Mouse (Mus musculus): ENCODE results near the gene Gstt4.
"Not testable (repeated sequence)": the region's sequence is repeated elsewhere in the genome, so short reads cannot be mapped to it uniquely, and the experiment has no call there.

Gstt4 gene

GRCm38 (mm10) chr10:75822443-75822842 is at the start of gene Gstt4:
Gene Gstt4, minus strand, starts transcription at chr10:75822543.
- DNase-seq (ENCODE audit: low spot score in 2 of 2), result no peak

DNA sequence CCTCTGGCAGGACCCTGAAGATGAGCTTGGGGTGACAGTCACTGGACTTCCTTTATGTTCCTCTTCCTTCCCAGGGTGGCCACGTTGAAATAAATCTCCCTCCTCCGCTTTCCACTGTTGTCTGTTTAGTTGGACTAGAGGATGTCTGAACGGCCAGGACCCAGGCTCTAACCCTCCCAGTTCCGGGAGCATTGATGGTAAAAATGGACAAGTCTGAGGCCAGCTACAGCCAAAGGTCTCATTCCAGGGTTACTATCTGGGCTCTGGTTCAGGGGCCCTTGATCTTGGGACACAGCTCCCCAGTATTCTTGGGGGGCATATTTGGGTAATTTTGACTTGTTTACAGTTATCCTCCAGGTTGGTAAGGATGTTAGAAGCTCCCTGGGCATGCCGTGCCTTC is 39.2 kb upstream of the Gstt4 start:
- DNase-seq (ENCODE audit: low spot score in 2 of 2), result no peak

DNA sequence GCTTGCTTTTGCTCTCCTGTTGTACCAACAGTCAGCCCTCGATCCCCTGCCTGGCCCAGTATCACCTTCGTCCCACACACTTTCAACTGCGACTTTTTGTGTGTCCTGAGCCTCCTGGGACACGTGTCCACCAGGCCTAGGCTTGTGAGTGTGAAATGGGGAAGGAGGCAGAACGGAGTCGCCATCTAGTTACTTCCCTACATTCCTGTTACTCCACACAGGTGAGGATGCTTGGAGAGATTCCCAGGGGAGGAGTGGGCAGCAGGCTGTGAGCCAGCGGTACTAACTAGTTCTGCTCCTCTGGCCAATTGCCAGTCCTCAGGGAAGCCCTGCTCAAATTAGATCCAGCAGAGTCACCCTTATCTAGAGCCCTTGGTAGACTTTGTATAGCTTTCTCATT is 38.4 kb upstream of the Gstt4 start:
- DNase-seq (ENCODE audit: low spot score in 2 of 2), result no peak

DNA sequence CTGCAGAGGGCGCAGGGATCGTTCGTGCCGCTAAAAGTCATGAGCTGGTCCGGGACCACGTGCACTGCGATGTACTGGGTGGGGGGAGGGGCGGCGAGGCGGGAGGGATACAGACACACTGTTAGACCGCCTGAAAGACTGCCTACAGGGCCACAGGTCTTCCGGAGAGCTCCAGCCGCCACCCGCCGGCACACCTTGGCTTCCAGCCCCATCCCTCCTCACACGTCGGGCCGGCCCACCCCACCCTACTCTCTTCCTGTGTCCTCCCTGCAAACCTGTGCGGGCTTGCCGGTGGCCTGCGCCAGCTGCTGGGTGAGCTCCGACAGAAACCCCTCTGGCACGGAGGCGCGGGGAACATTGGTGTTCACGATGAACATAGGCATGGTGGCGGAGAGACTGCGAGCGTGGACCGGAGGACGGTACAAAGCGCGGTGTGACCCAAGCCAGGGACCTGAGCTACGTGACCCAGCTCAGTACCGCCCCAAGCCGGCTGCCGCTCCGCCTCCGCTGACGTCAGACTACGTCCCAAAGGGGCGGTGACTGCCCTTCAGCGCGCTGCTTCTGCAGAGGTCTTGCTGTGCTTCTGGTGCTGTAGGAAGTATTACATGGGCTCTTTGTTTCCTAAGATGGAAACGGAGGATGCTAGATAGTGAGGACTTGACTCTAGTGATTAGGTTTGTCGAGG is 37.6 kb upstream of the Gstt4 start, which contains the start of gene Mif:
TSS of gene Mif (minus strand) at position 455 of the 685 bp plus-strand sequence.
- peak; percentile 73 to 87 for DNase-seq (ENCODE audit: low spot score in 2 of 2)

DNA sequence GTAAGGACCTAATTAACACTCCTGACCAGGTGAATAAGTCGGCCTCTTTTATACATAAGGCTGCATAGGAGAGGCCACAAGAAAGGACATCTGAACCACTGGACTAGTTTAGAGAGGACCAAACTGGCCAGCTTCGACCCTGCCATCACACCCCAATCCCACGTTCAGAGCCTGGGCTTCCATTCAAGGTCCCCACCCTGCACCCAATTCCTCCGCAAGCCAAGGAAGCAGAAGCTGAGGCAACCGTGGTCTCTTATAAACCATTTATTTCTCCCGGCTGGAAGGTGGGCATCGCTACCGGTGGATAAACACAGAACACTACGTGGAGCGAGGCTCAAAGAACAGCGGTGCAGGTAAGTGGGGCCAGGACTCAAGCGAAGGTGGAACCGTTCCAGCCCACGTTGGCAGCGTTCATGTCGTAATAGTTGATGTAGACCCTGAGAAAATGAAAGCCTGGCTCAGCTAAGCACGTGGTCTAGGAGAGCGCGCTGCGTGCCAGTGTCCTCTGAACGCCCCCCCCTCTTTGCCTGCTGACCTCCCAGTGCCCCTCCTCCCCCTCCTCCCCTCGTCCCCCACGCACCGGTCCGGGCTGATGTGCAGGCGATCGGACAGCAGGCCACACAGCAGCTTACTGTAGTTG is 36.9 kb upstream of the Gstt4 start:
- DNase-seq (ENCODE audit: low spot score in 2 of 2), result peak in 1 of 2 experiments; percentile 51

DNA sequence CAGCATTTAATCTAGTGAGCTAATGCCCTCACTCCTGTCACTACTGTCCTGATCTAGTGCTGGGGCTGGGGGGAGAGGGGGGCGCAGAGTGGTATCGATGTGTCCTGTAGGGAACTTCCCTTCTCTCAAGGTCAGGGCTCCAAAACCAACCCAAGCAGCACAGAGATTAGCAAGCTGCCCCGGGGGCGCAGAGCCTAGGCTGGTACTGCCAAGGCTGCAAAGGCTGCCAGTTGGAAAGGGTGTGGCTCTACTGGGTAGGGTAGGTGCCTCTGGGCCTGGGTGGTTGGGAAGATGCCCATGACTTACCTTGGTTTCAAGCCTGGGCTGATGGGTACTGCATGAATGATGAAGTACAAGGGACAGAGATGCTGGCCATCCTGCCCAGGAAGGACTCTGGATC is 35.3 kb upstream of the Gstt4 start:
- DNase-seq (ENCODE audit: low spot score in 2 of 2), result no peak

DNA sequence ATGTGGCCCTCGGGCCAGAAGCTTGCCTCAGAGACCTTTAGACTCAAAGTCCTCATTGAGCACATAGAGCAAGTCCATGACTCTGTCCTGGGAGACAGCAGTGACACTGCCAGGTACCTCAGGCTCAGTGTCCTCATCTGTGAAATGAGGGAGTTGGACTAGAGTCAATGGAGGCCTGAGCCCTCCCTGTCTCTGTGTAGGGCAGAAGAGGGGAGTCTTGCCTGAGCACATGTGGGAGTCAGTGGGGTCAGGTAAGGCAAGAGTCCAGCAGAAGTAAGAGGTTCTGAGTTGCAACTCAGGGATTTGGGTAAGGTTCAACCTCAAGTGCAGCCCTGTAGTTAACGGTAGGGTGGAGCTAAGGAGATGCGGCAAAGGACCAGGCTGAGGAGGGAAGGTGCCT is 34.6 kb upstream of the Gstt4 start:
- no peak for DNase-seq (ENCODE audit: low spot score in 2 of 2)

- no peak for DNase-seq (ENCODE audit: low spot score in 2 of 2)
Measured at GRCm38 (mm10) chr10:75856155-75856907, 34.0 kb upstream of the Gstt4 start.

- DNase-seq (ENCODE audit: low spot score in 2 of 2), result no peak
Measured at GRCm38 (mm10) chr10:75855416-75855981, 33.2 kb upstream of the Gstt4 start.

DNA sequence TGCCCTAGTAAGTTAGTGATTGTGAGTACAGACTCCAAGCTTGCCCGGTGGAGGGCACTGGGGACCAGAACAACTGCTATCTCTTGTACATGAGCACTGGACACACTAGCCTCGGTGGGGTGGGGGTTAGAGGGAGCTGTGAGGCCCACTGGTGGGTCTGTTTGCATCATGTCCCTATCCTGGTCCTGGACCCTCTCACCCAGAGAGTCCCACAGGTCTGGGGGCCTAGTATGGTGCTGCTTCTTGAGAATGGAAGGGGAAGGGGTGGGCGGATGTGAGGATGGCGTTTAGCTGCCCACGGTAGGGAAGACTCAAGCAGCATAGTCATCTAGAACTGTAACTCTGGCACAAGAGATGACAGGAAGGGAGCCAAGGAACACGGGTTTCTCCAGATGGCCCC is 32.4 kb upstream of the Gstt4 start:
- no peak for DNase-seq (ENCODE audit: low spot score in 2 of 2)

GRCm38 (mm10) chr10:75854096-75854495 is 31.8 kb upstream of the Gstt4 start:
- no peak for DNase-seq (ENCODE audit: low spot score in 2 of 2)

DNA sequence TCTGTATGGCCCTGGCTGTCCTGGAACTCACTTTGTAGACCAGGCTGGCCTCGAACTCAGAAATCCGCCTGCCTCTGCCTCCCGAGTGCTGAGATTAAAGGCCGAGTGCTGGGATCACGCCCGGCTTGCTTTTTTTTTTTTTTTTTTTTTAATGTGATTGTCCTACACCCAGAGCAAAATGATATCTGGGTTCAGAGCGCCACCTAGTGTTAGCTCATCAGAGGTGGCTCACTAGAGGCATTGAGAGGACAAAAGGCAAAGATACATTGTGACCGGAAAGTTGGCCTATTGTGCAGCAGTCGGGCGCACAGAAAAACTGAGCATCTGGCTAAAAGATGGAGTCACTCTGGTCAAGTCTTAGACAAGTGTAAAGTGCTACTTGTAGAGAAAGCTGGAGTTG is 31.1 kb upstream of the Gstt4 start:
- peak in 1 of 2 experiments; percentile 90 for DNase-seq (ENCODE audit: low spot score in 2 of 2)

DNA sequence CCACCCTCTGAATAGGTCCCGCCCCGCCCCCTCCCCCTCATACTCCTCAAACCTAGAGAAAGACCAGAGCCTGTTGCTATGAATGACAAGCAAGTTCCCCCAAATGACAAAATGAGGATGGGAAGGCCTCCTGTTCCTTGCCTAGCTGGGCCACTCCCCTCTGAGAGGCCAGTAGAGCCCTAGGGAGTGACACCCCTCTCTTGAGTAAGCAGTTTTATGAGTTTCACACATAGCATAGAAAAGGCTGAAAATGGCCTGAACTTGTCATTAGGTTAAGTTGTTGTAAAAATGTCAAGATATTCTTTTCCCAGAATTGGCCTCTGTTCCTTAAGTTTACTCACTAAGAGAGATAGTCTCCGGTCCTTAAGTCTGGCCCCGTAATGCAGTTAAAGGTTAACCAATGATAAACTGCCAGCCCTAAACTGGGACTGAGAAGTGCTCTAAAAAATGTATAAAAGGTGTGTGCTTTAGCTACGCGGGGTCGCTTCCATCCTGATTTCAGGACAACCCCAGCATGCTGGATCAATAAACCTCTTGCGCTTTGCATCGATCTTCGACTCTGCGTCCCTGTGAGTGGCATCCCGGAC is 30.3 kb upstream of the Gstt4 start:
- DNase-seq (ENCODE audit: low spot score in 2 of 2), result no peak

GRCm38 (mm10) chr10:75851681-75852080 is 29.3 kb upstream of the Gstt4 start:
- DNase-seq (ENCODE audit: low spot score in 2 of 2), result no peak

DNA sequence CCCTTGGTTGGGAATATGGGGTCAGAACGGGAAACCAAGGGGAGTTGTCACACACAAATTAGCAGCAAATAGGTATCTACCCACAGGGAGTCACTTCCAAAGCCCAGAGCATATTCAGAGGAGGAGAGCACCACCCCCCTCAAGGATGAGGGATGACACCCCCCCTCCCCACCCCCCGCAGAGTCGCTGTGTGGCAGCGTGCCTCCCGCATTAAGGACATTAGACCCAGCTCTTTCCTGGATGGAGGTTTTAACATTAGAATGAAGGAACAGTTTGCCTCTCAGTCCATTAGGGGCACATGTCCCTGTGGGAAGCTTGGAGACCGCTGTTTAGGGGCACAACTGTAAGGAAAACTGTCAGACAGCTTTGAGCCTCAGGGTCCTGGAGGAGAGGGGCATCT is 28.7 kb upstream of the Gstt4 start:
- no peak for DNase-seq (ENCODE audit: low spot score in 2 of 2)

- DNase-seq (ENCODE audit: low spot score in 2 of 2), result no peak
Measured at GRCm38 (mm10) chr10:75848382-75848781, 26.0 kb upstream of the Gstt4 start.

DNA sequence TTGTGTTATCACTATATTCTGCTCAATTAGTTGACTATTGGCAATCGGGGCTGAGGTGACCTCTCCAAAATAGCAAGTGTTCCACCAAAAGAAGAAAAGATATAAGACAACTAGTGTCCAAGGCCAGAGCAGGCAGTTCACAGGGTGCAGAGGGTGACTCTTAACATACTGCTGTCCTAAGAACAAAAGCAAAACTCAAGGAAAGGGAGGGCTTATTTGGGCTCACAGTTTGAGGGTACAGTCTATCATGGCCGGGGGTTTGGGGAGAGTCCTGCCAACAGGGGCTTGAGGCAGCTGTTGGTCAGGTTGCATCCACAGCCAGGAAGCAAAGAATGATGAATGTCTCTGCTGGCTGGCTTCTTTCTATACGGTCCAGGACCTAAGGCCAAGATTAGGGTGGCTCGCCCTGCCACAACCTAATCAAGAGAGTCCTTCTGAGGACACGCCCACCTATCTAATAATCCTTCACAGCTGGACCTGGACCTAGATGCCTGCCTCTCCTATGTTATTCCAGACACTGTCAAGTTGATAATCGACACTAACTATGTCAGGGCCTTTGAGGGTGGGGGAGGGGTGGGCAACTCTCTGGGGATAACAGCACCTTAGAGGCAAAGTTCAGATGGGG is 23.1 kb upstream of the Gstt4 start:
- DNase-seq (ENCODE audit: low spot score in 2 of 2), result no peak

GRCm38 (mm10) chr10:75844800-75845199 is 22.5 kb upstream of the Gstt4 start:
- DNase-seq (ENCODE audit: low spot score in 2 of 2), result no peak

DNA sequence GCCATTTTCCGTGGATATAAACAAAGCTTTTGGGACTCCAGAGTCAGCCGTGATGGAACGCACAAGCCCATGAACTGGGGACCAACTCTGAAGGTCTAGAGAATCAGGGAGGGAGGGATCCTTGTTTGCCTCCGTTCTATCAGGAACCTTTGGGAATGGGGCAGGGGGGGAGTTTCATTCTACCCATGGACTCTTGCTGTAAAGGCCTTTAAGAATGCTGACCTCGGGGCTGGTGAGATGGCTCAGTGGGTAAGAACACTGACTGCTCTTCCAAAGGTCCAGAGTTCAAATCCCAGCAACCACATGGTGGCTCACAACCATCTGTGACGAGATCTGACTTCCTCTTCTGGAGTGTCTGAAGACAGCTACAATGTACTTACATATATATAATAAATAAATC is 21.6 kb upstream of the Gstt4 start:
- DNase-seq (ENCODE audit: low spot score in 2 of 2), result not testable (repeated sequence)

DNA sequence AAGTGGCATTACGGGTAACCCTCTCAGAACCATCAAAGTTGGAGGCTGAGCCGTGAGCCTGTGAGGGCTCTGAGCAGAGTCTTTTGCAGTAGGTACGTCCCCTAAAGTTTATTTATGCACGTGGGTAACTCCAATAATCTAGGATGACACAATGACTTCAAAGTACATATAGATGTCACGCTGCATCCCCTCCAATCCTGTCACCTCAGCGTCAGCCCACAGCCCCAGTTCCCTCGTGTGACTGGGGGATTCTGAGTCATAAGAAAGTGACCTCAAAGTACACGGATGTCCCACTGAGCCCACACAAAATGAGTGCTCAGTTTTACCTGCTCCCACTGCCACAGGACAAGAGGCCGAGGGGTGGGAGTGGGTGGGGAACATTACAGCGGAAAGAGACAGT is 16.7 kb upstream of the Gstt4 start:
- no peak for DNase-seq (ENCODE audit: low spot score in 2 of 2)

- peak; percentile 79 to 94 for DNase-seq (ENCODE audit: low spot score in 2 of 2)
Measured at GRCm38 (mm10) chr10:75837248-75837759, 15.0 kb upstream of the Gstt4 start, which contains the start of gene Gstt2. Gene Gstt2, minus strand, starts transcription at chr10:75837424.
